Mouse (Mus musculus) thymus, postnatal 36 days (tissue): Measurements from ENCODE around the gene Hmg20a.
"Not testable (repeated sequence)": the region's sequence is repeated elsewhere in the genome, so short reads cannot be mapped to it uniquely, and the experiment has no call there.

Source experiments
- DNase-seq, 2 experiments: peaks; one replicate each; pipeline ENCODE4 v3.0.0; 2022; ENCODE audit warnings: mixed read lengths in 2 of 2

Hmg20a gene

DNA sequence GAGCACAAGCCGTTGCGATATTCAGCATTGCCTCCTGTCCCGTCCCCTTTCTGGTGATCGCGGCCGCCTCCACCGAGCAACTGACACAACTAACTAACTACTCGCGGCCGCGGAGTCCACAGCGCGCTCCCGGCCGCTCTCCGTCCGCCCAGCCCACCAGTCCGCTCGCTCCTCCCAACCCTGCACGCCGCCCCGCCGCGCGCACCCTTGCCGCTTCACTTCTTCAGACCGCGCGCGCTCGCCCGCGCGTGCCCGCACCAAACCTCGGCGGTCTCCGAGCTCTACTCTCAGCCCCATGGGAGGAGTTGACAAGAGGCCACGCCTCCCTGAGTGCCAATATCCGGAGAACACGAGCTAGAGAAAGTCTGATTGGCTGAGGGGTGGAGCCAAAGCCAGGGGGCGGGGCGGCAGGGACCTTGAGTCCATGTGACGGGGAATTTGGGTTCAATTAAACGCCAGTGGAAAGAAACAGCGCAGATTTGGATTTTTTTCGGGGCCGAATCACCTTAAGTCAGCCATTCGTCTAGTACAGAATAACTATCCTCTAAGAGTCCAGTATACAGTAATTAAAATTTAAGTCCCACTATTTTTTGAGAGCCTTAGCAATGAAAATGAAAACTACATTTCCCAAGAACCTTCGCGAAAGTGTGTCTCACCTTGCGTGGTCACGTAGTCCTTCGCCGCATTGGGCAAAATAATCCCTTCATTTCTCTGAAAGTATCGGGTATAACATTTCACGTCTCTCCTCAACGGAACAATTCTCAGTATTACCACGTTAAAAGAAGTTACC is at the start of gene Hmg20a, which contains the start of gene Peak1:
TSS of gene Hmg20a (plus strand) at position 662 of the 790 bp plus-strand sequence.
TSS of gene Peak1 (minus strand) at position 120 of the 790 bp plus-strand sequence.
- DNase-seq, result peak; percentile 100

DNA sequence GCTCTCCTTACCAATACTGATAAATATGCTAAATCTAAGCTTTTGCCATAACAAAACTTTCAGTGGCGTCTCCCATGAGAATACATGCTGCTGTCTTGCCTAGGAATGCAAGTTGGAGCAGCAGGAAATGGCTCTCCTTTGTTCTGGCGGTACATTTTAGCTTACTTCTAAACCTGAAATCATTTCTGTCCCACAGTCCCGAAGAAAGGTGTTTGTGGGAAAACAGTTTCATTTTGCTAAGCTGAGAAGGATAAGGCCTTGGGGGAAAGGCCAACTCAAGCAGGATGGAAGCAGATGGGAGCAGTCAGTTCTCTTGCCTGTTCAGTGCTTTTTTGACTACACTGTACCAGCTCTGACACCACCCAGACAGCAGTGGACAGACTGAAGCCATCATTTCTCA is 49.6 kb upstream of the Hmg20a start:
- DNase-seq, result no peak

DNA sequence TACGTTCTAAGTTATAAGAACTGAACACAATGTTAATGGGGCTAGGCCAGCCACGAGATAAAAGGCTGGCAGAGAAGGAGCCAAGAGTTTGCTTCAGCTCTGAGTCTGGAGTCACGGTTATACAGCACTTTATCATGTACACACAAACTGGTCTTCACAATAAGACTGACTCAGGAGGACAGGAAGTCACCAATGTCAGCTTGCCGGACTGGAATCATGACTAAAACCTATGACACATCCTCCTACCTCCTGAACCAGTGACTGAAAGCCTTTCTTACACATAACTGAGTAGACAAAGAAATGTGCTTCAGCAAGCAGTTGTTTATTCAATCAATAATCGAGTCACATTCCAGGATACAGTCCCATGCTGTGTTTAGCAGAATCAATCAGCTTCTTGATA is 47.7 kb upstream of the Hmg20a start:
- no peak for DNase-seq

DNA sequence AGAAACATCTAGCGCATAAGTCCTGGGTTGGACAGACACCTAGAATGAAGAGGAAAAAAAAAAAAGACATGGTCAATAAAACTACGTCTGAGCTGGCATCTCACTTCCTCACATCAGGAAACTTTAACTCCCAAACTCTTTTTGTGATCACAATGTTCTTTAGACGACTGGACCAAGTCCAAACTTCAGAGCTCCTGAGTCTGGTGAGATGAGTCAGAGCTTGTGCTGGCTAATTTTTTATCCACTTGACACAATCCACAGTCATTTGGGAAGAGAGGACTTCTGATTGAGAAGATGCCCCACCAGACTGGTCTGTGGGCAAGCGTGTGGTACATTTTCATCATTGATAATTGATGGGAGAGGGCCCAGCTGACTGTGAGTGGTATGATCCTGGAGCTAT is 44.0 kb upstream of the Hmg20a start:
- no peak for DNase-seq

DNA sequence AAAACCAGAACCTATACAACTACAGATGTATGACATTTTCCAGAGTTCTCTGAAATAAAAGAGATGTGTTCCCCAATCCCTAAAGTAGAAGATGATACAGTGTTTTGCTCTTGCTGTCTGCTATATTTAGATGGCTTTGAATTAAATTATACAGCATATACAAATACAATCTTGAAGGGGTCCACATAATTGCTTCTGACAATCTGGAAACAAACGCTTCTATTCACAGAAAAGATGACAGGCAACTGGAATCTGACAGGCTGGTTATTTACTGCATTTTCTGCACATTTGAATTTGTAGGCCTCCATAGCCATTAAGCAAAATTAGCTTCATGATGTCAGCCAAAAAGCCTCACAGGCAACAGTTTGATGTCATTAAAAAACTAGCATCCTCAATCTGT is 35.6 kb upstream of the Hmg20a start:
- no peak for DNase-seq

DNA sequence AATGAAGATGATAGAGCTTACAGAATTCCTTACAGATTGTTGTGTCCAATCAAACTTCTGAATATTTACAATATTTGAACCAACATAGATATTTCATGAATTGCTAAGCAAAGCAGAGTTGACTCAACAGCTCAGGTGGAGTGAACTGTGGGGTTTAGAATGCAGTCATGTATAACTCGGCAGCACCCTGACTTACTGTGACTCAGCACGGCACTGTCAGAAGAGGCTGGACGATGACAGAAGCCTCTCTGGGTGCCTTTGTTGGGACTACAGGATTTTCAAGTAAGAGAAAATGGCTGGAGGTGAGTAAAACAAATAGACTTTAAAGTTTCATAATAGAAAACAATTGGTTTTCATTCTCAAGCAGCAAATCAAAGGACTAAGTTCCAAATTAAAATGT is 25.6 kb upstream of the Hmg20a start:
- no peak for DNase-seq

DNA sequence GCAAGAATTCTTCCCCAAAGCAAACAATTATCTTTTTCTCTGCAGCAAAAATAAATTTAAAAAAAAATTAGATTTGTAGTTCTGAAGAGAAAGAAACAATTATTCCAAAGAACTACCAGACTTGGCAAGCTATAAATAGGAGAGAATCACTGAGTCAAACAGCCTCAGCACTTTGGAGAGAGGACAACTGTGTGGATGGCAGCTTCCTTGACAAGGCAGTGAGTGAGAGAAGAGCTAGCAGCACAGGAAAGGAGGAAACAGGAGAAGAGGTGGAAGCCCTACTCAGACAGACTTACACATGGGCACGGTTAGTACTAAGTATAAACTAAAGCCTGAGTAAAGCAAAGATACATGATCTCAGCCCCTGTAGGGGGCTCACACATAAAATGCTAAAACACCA is 22.1 kb upstream of the Hmg20a start:
- DNase-seq, result no peak

DNA sequence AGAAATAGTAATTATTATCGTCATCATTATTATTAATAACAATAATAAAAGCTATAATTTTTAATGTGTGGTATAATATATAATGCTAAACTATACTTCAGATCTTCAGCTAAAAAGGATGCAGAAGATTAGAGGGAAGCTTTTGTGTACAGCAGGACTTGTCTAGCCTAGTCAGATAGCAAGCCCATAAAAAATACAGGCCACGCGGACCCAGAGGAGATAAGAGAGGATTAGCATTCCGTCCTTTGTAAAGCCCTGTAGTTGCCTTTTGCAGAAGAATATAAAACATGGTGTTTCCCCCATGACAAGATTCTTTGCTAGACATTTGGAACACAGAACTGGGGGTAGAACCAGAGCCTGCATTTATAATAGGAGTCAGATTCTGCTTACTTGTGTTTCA is 13.8 kb upstream of the Hmg20a start:
- DNase-seq, result no peak

DNA sequence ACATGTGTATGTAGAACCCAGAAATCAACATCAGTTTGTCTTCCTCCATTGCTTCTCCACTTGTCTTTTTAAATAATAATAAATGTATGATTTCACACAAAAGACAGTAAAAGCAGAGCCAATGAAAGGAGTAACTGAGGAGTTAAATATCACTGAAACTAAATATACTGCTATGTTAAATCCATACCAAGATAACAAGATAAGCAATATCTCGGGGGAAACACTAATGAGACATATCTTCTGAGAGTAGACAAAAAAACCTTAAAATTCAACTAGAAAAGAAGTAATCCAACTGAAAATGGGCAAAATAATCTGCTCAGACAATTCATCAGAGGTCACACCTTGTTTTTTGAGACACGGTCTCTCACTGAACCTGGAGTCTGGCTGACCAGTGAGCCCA is 8.5 kb upstream of the Hmg20a start:
- DNase-seq, result no peak

DNA sequence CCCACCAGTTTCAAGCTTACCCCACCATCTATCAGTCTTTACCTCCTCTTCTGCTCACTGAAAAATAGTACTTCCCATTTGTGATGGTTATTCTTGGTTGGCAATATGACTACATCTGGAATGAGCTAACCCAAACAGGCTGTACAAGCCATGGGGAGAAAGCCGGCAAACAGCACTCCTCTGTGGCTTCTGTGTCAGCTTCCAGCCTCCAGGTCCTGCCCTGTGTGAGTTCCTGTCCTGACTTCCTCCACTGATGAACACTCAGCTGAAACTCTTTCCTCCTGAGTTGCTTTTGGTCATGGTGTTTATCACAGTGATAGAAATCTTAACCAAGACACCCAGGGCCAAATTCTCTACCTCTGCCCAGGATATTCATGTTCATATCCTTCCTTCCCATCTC is 5.7 kb upstream of the Hmg20a start:
- DNase-seq, result no peak

DNA sequence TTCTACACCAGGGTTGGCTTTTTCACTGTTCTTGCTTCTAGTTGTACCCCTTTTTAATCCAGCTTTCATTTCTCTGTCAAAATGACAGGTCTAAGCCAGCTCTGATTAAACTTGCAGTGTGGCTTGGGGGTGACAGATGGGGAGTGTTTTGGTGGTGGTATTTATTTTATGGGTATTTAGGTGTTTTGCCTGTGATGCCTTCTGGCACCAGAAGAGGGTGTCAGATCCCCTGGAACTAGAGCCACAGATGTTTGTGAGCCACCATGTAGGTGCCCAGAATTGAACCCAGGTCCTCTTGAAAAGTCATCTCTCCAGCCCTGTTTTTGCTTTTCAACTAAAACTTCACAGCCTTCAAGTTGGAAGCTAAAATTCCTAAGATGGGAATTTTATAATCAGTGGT is 4.1 kb upstream of the Hmg20a start:
- no peak for DNase-seq

DNA sequence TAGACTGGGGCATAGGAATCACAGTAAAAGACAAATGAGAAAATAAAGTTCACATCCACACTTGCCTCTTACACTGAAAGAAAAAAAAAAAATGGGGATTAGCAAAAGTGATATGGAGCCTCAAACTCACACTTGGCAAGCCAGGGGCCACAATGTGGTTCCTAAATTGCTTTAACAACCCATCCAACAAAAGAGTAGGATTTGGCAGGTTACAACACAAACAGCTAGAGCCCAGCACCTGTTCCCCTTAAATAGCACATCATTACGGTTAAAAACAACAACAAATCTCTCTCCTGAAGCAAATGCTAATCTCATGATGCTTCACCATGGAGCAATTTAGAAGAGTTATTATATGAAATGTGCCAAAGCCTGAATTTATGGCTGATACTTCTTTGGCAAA is 3.0 kb upstream of the Hmg20a start:
- no peak for DNase-seq

DNA sequence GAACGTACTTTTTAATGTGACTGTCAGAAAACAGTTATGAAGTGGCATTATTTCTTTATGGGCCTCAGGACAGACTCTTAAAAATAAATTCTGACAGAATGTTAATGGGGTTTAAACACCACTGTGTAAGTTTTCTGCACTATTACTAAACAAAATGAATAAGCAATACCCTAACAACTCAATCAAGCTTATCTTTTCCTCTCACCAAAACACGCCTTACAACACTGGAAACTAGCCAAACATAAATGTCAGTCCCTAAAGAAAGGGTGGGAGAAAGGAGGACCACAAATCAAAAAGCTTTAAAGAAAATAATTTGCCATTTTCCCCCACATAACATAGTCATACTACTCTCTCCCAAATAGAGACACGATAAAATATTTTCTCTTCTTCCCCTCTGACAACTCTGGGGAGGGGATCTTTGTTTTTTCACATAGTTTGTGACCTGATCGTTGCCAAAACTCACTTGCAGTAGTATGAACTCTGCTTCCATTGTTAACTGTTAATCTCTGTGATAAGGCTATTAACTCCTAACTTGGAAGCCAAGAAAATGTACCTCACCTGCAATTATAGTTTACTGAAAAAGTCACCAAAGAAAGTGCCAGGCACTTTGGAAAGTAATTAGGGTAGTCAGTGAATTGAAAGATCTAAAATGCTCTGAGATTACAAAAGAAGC is 2.3 kb upstream of the Hmg20a start:
- DNase-seq, result no peak

DNA sequence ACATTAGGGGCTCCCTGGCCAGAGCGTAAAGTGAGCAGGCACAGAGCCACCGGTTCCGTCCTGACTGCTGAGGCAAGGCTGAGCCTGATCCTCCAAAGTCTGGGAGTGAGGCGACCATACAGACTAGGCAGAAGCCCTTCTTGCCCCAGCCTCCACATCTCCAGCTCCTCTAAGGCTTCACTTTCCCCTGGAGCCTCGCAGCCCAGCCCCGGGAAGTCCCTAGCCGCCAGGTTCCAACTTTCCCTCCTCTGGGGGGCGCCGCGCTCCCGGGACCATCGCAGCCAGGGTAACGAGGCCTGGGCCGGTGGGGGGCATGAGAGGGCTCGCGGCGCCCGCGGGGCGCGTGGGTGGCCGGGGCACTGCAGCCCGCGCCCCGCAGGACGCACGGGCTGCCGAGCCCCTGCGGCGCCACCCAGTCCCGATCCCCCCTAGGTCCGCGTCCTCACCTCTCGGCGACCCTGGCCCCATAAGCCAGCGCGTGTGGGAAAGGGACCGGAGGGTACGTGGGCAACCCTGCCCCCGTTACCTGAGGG is 928 bp upstream of the Hmg20a start:
- DNase-seq, result peak; percentile 91

DNA sequence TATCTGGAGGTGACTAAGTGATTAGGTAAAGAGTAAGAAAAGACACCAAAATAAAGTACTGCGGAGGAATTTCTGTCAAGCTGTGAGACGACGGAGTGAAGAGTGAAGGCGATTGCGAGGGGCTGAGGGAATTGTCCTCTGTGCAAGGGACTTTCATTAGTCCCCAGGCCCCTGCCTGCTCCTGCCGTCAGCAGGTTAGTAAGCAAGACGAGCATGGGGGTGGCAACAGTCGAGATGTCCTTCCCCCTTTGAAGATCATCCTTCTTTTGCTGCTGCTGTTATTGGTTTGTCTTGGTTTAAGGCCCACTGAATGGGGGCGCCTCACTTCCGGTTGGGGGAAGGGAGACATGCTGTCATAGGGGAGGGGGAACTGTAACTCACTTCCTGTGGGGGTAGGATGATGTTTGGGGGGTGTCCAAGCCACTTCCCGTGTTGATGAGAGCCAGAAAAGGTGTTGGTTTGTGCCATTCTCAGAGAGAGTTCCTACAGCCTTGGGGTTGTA is 380 bp downstream of the Hmg20a start:
- DNase-seq, result peak; percentile 90 to 93

DNA sequence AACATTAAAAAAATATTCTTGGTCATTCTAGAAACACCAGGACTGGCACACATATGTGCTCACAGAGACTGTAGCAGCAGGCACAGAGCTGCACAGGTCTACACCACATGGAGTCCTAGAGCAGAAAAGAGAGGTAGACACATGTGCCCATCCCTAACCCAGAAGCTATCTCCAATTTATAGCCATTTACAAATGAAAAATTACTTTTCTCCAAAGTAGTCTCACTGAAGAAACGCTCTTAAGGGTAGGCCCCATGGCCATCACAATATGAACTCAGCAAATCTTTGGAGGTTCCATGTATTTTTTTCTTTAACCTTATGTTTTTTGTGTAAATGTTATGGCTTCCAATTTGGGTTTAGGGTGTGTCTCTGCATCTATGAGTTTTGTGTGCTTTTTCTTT is 1.8 kb downstream of the Hmg20a start:
- no peak for DNase-seq

DNA sequence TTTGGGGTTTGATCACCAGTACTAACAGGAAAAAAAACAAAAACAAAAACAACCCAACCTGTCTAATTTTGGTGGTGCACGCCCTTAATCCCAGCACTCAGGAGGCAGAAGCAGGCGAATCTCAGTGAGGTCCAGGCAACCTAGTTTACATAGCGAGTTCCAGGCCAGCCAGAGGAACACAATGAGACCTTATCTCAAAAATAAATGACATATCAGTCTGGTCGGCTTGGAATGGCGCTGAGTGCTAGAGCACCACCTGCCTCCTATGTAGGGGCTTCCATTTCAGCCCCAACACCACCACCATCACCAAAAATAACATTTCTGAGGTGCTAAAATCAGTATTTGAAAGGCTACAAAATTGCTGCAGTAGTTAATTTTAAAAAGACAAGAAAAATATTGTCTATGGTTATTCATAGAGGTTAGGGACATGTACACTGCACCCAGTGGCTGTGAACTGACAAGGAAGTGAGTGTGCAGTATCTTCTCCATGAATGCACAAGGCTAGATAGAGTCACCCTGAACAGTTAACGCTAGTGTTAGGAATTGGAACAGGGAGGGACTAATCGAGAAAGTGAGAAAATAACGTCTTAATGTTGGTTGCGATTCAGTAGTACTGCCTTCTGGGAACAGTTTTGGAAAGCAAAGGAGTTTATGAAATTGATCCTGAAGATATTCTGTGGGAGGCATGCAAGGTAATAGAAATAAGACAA is 2.6 kb downstream of the Hmg20a start:
- DNase-seq, result no peak

DNA sequence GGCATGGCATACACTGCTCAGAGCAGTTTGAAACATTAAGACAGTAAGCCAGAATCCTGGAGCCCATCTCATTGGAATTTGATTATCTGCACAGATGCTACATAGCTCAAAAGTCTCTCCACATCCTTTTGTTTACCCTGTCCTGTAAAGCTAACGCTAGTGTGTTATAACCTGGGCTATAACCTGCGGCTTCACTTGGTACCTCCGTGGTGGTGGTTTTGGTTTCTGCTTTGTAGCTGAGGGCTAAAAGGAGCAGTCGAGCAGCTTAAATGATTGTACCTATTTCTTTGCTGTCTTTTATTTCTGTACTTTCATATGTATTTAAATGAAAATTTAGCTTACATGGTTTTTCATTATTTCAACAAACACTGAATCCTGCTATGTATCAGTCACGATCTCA is 3.6 kb downstream of the Hmg20a start:
- no peak for DNase-seq

DNA sequence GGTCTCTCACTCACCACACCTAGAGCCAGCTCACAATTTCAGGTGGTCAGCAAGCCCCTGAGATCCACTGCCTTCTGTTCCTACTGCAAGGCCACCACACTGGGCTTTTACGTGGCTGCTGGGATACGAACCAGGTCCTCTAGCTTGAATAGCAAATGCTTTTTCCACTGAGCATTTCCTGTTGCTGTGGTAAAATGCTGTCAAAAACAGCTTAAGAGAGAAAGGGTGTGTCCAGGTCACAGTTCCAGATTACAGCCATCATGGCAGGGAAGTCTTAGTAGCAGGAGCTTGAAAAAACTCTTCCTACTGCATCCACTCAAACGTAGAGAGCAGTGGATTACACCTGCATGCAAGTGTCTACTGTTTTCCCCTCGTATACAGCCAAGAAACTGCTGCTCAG is 6.5 kb downstream of the Hmg20a start:
- DNase-seq, result no peak

DNA sequence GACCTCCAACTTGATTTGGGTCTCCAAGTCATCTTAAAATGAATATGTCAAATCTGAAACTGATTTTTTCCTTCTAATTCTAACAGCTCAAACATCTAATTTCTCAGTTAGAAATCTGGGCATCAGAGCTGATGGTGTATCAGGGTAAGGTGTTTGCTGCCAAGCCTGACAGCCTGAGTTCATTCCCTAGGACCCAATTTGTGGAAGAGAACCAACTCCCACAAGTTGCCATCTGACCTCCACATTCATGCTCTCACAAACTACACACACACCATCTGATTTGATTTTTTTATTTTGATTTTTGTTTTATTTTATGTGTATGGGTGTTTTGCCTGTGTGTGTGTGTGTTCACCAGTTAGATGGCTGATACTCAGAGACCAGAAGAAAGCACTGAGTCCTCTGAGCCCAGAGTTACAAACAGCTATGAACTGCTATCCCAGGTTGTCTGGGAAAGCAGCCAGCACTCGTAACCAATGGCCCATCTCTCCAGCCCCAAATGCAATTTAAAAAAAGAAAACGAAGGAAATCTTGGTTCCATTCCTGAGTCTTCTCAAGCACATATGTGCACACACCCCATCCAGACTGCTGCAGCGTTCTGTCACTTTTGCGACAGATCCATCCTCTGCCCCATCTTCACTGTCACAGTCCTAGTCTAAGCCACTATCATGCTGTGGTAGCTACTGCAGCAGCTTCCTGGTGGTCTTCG is 17.6 kb downstream of the Hmg20a start:
- DNase-seq, result no peak

DNA sequence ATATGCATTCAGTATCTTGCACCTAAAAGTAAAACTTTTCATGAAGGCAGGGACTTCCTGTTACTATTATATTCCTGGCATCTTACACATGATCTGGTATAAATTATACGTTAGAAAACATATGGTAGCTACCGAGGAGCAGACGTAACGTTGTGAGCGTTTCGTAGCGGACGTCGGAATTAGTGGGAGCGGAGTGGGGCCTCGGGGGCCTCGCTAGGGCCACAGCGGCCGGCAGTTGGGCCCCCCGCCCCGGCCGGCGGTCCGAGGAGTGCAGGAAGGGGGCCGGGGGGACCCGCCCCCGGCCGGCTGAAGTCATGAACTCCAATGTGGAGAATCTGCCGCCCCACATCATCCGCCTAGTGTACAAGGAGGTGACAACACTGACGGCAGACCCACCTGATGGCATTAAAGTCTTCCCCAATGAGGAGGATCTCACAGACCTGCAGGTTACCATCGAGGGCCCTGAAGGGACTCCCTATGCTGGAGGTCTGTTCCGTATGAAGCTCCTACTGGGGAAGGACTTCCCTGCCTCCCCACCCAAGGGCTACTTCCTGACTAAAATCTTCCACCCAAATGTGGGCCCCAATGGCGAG is 19.0 kb downstream of the Hmg20a start:
- not testable (repeated sequence) for DNase-seq

DNA sequence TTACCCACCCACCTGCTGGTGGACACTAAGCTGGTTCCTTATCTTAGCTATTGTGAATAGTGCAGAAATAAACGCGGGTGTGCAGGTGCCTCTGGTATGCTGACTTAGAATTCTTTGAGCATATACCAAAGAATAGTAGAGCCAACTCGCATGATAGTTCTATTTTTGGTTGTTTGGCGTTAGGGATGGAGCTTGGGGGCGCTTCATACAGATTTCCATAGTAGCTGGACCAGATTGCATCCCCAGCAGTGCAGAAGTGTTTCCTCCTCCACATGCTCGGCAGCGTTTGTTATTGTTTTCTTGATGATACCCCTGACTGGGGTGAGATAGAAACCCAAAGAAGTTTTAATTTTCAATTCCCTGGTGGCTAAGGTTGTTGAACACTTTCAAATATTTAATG is 21.3 kb downstream of the Hmg20a start:
- DNase-seq, result no peak
